ENCODE assay signal across 27 mouse cellular contexts in the genomic region with DNA sequence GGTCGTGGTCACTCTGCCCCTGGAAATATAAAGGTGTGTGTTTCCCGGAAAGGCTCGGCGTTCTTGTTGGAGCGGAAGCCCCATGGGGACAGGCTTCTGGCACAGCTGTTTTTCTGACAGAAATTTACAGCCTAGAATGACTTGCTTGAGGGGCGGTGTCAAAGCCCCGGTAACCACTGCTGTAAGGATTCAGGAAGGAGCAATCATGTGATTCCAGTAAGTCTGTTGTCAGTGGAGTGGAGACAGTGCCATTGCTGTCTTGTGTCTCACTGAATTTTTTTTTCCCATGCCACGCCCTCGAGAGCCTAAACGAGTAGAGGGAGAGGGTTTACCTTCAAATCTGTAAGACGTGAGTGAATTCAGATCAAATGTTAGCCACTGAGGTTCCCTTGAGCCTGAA. TPM values are rescaled to one million over a fixed set of nuclear protein-coding genes. Genes with fewer than 3 reads are reported as not detected.
DNase-seq lines count a peak whose midpoint lies in the region; ATAC-seq and TF ChIP-seq lines count a peak whose summit lies in the region.
"Had no signal": no experiment of that assay in that cellular context is flagged by ENCODE, and none has a peak within 500 bp of the region (broad histone marks: within the 10 kb centered on the region; RNA-seq: fewer than 3 reads in every experiment).

No protein-coding gene starts in this region.

- no peaks in the 10 kb centered on the region for H3K9me3 ChIP-seq in kidney, postnatal 0 days (replicated peaks; ENCODE audit: low read length)
- no peaks in the 10 kb centered on the region for H3K9me3 ChIP-seq in MEL (replicated peaks; ENCODE audit: insufficient read depth, low read length)
- H3K9me3 ChIP-seq: embryonic facial prominence, embryonic 13.5 days; forebrain, embryonic 12.5 days; limb, embryonic 12.5 days; midbrain, embryonic 13.5 days had no signal

- H3K4me1 ChIP-seq in kidney, postnatal 0 days (replicated peaks; ENCODE audit: insufficient read depth, low read length): peaks cover 17% of the 10 kb centered on the region
- peaks cover 11 to 16% of the 10 kb centered on the region in 2 experiments for H3K4me1 ChIP-seq in MEL (ENCODE audit: control insufficient read depth in 1 of 2, insufficient read depth in 2 of 2, low read length in 2 of 2)

- DNase-seq in kidney, postnatal 0 days (ENCODE audit: low spot score): peak; percentile 35
- DNase-seq in kidney, adult 8-10 months: no peak
- DNase-seq in MEL (ENCODE audit: low read depth, low spot score): no peak
- DNase-seq in cerebellum, adult 11 months: no peak
- DNase-seq in spleen, adult 12 weeks (ENCODE audit: low spot score): no peak
- DNase-seq: adrenal gland, postnatal 25 days; B cell, adult 2 months; cerebellum, adult 18-20 months; cerebellum, postnatal 25 days; embryo, embryonic 11 days; gastrocnemius, postnatal 25 days; layer of hippocampus, postnatal 36 days; liver, postnatal 0 days had no signal

- TF ChIP-seq RAD21 in MEL (IDR thresholded peaks at IDR 0.05; ENCODE audit: low read depth, low read length): no peak

- H3K27me3 ChIP-seq in kidney, postnatal 0 days (ENCODE audit: insufficient read depth, low read length): no peaks in the 10 kb centered on the region
- no peaks in the 10 kb centered on the region for H3K27me3 ChIP-seq in MEL (ENCODE audit: control insufficient read depth in 1 of 2, insufficient read depth in 2 of 2, low read length in 2 of 2)
- H3K27me3 ChIP-seq: CH12.LX; embryonic facial prominence, embryonic 13.5 days; forebrain, embryonic 12.5 days; limb, embryonic 12.5 days; midbrain, embryonic 13.5 days had no signal

- no peak overlapping the region for H3K27ac ChIP-seq in kidney, postnatal 0 days
- H3K27ac ChIP-seq in MEL (ENCODE audit: control insufficient read depth, low read depth, low read length): no peak overlapping the region
- H3K27ac ChIP-seq: embryonic facial prominence, embryonic 13.5 days; forebrain, embryonic 12.5 days; hindbrain, postnatal 0 days; layer of hippocampus, adult 2 months; limb, embryonic 12.5 days; midbrain, embryonic 13.5 days had no signal

- no peak for TF ChIP-seq POLR2A in MEL (IDR thresholded peaks at IDR 0.05; ENCODE audit: control insufficient read depth in 1 of 2, insufficient read depth in 1 of 2, low read depth in 1 of 2, low read length in 2 of 2, poor library complexity in 1 of 2)

- TF ChIP-seq EP300 in MEL (IDR thresholded peaks at IDR 0.05; ENCODE audit: low read depth in 1 of 2, low read length in 2 of 2): no peak

- TF ChIP-seq CTCF in kidney, postnatal 0 days (IDR thresholded peaks at IDR 0.05; ENCODE audit: low read depth): no peak
- TF ChIP-seq CTCF in MEL (IDR thresholded peaks at IDR 0.05 in 2 of 3, conservative IDR thresholded peaks at IDR 0.05 in 1 of 3; ENCODE audit: control insufficient read depth in 1 of 3, insufficient read depth in 1 of 3, low read depth in 2 of 3, low read length in 3 of 3, poor library complexity in 1 of 3, severe bottlenecking in 1 of 3): no peak

- no peaks in the 10 kb centered on the region for H3K36me3 ChIP-seq in kidney, postnatal 0 days (ENCODE audit: insufficient read depth, low read length)
- H3K36me3 ChIP-seq in MEL (ENCODE audit: control insufficient read depth in 1 of 2, insufficient read depth in 2 of 2, low read length in 2 of 2): peaks cover 0 to 11% of the 10 kb centered on the region in 2 experiments; a peak in 2 of 4 replicates
- H3K36me3 ChIP-seq: embryonic facial prominence, embryonic 13.5 days had no signal

- ATAC-seq in kidney, postnatal 0 days (replicated peaks; ENCODE audit: low FRiP score, low read depth): no peak
- ATAC-seq in common myeloid progenitor, adult 5-6 weeks (replicated peaks; ENCODE audit: low read depth, poor library complexity, severe bottlenecking): peak; percentile 65
- ATAC-seq in megakaryocyte progenitor cell, adult 5-6 weeks (replicated peaks; ENCODE audit: poor library complexity): peak; percentile 48
- ATAC-seq: hindbrain, postnatal 0 days; intestine, embryonic 16.5 days; liver, postnatal 0 days; lung, postnatal 0 days; midbrain, embryonic 13.5 days had no signal

- WGBS in kidney, postnatal 0 days: 46% methylated on average over 11 of the region's 11 CpGs

- no peak overlapping the region for H3K9ac ChIP-seq in kidney, postnatal 0 days (ENCODE audit: low read depth, low read length)
- no peak overlapping the region for H3K9ac ChIP-seq in MEL (ENCODE audit: control insufficient read depth, low read depth, low read length, poor library complexity, severe bottlenecking)
- H3K9ac ChIP-seq: embryonic facial prominence, embryonic 13.5 days; forebrain, embryonic 12.5 days; limb, embryonic 12.5 days; liver, postnatal 0 days; midbrain, embryonic 13.5 days had no signal

- peaks cover 1% of the 10 kb centered on the region; the same call in 1 of the 2 replicates for H3K79me2 ChIP-seq in MEL (ENCODE audit: control insufficient read depth, insufficient read depth, low read length, poor library complexity)

- no peak overlapping the region for H3K4me3 ChIP-seq in kidney, postnatal 0 days (replicated peaks; ENCODE audit: low read depth, low read length)
- H3K4me3 ChIP-seq in MEL (ENCODE audit: control insufficient read depth in 1 of 2, insufficient read depth in 1 of 2, low read depth in 2 of 2, low read length in 2 of 2): no peak overlapping the region
- H3K4me3 ChIP-seq: embryonic facial prominence, embryonic 13.5 days; erythroblast, embryonic 14.5 days; forebrain, embryonic 12.5 days; layer of hippocampus, adult 2 months; limb, embryonic 12.5 days; midbrain, embryonic 13.5 days had no signal

- no peak overlapping the region for H3K4me2 ChIP-seq in kidney, postnatal 0 days (ENCODE audit: low read length)
- H3K4me2 ChIP-seq: embryonic facial prominence, embryonic 13.5 days; forebrain, embryonic 12.5 days; heart, embryonic 11.5 days; limb, embryonic 12.5 days; liver, embryonic 11.5 days; midbrain, embryonic 13.5 days had no signal

TF ChIP-seq in MEL, 35 proteins besides CTCF, POLR2A, EP300 and RAD21:
- TF ChIP-seq E2F4 (IDR thresholded peaks at IDR 0.05; ENCODE audit: borderline replicate concordance, low read depth, low read length) (no peak), ZKSCAN1 (IDR thresholded peaks at IDR 0.05; ENCODE audit: low read depth, low read length) (no peak), ELF1 (IDR thresholded peaks at IDR 0.05; ENCODE audit: low read depth, low read length) (no peak), MAZ (IDR thresholded peaks at IDR 0.05; ENCODE audit: low read depth, low read length) (no peak), TAL1 (IDR thresholded peaks at IDR 0.05; ENCODE audit: low read length) (no peak), ZMIZ1 (IDR thresholded peaks at IDR 0.05; ENCODE audit: low read depth, low read length) (no peak), USF1 (IDR thresholded peaks at IDR 0.05; ENCODE audit: low read depth, low read length) (peak; percentile 28; the same call in 1 of the 2 replicates)

RNA-seq across cellular contexts. Expression of a gene that starts 6.9 kb away (rescaled TPM):
- polyA plus RNA-seq in kidney, postnatal 0 days (2015; fragmentation: Nextera tagmentation; extraction: Ambion mirVana): 32.5 and 34.6 TPM in 2 replicates
- 11.4 and 13.3 TPM in 2 replicates for total RNA-seq in MEL (2012; rRNA removed)
- polyA plus RNA-seq in MEL (2012; ENCODE audit: insufficient read depth in 1 of 2, insufficient read length in 2 of 2, low read depth in 1 of 2, low replicate concordance in 2 of 2, missing spikeins in 1 of 2): 100 to 1,000 TPM in 1 of 2 experiments, 10 to 100 TPM in 1; 21.9 to 258 TPM
- total RNA-seq in common myeloid progenitor, adult 5-6 weeks (2017): 15.6 and 19.9 TPM in 2 replicates
- 40.7 and 44.9 TPM in 2 replicates for total RNA-seq in megakaryocyte progenitor cell, adult 5-6 weeks (2015)
- total RNA-seq in megakaryocyte progenitor cell, adult 5-6 weeks (2017): 14.2 and 15.6 TPM in 2 replicates
